Mouse (Mus musculus) brain, adult 2 months (tissue): ENCODE data around the gene Cox4i1.
"Not testable (repeated sequence)": the region's sequence is repeated elsewhere in the genome, so short reads cannot be mapped to it uniquely, and the experiment has no call there.

Source experiments
- DNase-seq: peaks from one replicate; pipeline ENCODE4 v3.0.0; 2011; ENCODE audit warnings: low read depth, low spot score

Cox4i1 gene

DNA sequence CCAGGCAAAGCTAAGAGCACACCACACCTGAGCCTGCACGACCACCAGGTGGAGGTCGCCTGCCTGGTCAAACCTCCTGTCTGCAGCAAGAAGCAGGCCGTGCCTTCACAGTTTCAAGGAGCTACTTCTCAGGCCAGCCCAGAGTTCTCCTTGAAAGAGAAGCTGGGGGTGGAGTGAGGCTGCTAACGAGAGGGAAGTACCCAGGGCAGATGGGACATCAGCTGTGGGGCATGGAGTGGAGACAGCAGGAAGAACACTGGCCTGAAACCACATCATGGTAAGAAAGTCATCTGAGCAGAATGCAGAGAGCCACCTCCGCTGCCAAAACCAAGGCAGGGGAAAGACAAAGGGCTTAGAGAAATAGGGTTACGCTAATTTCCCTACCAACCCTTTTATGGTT lies 3.5 kb upstream of the Cox4i1 start:
- peak; percentile 44 for DNase-seq

GRCm38 (mm10) chr8:120665726-120666455 lies 2.1 kb upstream of the Cox4i1 start:
- no peak for DNase-seq

- no peak for DNase-seq
These were observed 1.1 kb upstream of the Cox4i1 start for GRCm38 (mm10) chr8:120666807-120667470.

DNA sequence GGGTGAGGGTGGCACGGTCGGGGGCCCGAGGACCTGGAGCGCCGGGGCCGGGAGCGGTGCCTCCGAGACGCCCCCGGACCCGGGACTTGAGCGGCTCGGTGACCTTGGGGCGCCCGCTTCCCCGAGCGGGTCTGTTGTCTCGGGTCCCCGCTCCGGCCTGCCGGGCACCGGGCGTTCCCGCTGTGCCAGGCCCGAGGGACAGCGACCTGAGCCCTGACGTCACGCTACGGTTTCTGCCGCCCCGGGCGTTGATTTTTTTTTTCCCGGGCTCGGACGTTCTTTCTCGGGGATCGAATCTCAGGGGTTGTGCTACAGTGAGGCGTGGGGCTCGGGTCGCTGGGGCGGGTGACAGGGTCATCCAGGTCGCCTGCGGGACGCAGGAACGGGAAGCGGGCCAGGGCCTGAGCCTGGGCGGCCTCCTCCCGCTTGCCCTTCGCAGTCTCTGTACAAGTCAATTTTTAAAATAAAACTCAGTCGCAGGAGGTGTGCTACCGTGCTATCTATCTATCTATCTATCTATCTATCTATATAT lies 418 bp downstream of the Cox4i1 start, which contains the start of gene Emc8:
Gene Emc8, minus strand, starts transcription at position 200 of the 532 bp plus-strand sequence.
- DNase-seq: no peak

DNA sequence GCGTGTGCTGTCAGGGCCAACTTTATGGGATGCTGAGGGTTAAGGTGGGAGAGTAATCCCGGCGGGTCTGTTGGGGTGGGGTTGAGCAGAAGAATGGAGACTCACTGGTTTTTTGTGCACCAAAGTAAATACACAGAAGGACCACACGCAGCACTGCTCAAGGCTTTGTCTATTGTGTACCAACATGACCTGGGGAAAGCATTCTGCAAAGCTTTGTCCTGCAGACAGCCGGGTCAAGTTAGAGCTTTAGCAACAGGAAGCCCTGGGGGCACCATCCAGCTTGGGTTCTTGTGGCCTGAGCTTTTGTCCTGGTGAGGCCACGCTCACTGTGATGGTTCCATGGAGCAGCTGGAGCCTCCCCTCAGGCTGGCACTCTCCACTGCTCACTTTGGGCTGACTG lies 3.8 kb downstream of the Cox4i1 start:
- DNase-seq: no peak

DNA sequence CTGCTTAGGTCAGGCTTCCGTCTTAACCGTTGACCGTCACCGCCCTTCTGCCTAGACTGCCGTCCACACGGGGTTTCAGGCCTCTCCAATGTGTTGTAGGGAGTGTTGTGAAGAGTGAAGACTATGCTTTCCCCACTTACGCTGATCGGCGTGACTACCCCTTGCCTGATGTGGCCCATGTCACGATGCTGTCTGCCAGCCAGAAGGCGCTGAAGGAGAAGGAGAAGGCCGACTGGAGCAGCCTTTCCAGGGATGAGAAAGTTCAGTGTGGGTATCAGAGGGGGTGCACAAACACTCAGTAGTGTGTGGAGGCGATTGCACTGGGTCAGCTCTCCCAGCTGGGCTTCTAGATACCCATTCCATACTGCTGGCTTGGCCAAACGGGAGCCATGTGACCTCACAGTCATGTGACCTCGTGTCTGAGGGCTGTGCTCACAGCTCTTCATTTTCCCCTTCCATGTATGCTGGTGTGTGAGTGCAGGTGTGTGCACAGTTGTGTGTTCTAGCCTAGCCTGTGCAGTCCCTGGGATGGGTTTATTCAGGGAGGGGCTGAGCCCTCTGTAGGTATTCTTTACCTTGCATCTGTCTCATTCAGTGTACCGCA lies 4.7 kb downstream of the Cox4i1 start:
- DNase-seq: no peak

DNA sequence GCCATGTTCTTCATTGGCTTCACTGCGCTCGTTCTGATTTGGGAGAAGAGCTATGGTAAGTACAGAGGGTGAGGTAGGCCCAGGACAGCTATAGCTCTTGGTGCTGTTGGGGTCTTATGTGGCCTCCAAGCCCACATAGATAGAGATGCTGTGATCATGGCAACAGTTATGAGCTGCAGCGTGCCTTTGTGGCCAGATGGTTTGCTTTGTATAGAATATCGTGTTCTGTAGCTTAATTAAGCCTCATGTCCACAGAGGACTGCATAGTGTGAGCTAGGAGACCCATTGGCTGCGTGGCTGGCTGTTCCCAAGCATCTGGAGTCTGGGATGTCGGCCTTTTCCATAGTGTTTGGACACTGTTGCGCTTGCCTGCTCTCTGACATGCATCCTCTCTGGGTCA lies 5.3 kb downstream of the Cox4i1 start:
- DNase-seq: no peak

DNA sequence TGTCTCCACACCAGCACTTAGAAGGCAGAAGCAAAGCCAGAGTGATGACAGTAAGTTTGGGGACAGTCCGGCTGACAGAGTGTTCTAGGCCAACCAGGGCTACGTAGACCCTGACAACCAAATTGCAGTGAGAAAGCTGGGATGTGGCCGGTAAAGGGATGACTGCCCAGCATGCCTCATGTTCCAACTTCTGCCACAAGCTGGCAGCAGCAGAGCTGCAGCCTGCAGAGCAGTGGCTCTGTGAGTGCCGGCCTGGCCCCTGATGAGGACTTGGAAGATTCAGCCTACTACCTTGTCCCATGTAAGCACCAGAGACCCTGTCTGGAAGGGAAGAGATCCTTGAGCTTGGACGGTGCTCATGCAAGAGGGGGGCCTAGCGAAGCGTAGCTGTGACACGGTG lies 7.7 kb downstream of the Cox4i1 start:
- no peak for DNase-seq

DNA sequence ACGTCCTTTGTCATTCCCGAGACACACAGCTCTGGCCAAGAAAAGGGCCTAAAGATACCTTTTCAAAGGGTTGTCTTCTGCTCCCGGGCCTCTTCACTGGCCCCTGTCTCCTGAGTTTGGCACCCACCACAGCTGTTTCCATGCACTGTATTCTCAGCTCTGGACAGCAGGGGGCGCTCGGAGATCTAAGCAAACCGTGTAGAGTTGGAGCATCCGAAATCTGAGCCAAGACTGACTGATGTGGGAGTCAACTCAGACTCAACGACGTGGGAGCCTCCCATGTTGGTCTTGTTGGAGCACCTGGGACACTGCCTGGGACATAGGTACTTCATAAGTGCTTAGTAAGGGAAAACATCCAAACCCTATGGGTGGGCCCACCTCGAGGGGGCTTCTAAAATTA lies 10.4 kb downstream of the Cox4i1 start:
- peak; percentile 91 for DNase-seq

DNA sequence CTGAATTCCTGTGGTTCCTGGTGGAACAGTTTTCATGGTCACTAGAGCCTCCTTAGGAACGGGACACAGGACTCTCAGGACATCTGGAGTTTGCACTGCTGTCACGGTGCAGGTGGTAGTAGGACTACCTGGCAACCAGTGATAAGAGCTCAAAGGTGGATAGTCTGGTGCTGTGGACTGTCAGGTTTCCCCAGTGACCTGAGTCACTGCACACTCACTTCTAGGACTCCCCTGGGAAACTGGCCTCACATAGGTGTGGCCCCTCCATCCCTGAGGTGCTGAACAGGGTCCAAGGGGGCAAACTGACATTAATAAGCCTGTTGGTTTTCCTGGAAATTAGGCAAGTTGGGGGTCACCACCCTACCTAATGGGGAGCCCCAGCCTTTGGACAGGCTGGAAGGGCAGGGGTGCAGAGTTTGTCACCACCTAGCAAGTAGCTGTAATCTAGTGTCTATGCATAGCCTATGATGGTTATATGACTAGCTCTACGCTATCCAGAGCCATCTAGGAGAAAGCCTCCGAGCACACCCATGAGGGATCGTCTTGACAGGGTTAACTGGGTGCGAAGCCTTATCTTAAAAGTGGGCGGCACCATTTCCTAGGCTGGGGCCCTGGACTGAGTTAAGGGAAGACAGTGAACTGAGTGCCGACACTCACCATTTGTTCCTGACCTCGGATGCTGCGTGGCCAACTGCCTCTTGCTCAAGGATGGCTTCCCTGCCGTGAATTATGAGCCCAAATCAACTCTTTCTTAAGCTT lies 11.8 kb downstream of the Cox4i1 start:
- DNase-seq: no peak

DNA sequence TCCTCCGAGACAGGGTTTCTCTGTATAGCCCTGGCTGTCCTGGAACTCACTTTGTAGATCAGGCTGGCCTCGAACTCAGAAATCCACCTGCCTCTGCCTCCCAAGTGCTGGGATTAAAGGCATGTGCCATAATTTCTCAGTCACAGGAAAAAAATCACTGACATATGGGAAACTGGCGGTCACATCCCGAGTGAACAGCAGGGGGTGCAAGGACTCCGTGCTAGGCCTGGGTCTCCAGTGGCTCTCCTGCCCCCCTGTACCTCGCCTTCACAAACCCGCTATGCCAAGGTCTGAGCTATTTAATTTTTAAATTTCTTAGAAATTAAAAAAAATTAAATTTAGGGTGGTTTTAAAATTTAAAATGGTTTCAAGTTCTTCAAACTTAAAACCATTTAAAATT lies 12.4 kb downstream of the Cox4i1 start:
- not testable (repeated sequence) for DNase-seq

DNA sequence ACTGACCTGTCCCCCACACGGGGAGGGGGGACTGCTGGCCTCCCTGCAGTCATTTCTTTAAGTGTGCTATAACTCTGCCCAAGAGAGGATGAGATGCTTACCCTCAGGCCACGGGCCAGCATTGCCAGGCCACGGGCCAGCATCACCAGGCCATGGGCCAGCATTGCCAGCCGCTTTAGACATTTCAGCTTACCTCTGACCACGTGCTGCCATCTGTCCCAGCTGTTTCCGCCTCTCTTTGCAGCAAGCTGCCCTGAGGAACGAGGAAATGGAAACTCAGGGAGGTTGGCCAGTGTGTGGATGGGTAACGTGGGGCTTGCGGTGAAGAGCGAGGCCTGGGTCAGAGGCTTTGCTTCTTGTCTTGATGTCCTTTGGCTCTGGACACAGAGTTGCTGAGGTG lies 13.1 kb downstream of the Cox4i1 start:
- no peak for DNase-seq

GRCm38 (mm10) chr8:120683602-120684001 lies 15.6 kb downstream of the Cox4i1 start:
- peak; percentile 67 for DNase-seq

DNA sequence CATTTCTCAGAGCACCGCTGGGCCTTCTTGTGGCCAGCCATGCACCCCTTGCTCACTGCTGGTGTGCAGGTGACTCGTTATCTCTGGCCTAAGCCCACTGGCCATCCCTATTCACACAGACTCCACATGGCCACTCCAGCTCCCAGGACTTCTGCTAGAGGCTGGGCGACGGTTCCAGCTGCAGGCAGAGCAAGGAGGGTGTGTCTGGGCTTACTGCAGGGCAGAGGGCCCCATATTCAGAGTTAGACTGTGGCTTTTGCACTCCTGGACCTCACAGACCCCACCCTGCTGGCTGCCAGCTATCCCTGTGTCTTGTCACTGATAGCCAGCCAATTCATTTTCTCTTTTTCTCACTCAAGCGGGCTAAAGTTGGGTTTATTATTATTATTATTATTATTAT lies 16.1 kb downstream of the Cox4i1 start:
- no peak for DNase-seq

DNA sequence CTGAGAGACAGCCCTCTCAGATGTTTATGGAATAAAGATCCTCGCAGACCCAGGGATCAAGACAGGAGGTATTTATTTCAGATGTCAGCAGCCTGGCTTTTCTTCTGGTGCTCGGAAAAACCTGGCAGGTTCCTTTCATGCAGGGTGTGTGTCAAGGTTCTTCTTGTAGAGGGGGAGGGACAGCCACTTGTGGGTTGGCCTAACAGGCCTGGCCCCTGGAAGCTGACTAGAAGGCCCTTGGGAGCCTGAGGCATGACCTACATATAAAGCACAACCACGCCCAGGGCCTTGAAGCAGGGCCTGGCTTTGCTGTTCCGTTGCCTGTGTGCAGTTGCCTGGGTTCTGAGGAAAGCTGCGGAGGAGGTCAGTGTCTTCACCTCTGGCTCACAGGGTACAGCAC lies 17.1 kb downstream of the Cox4i1 start:
- no peak for DNase-seq

DNA sequence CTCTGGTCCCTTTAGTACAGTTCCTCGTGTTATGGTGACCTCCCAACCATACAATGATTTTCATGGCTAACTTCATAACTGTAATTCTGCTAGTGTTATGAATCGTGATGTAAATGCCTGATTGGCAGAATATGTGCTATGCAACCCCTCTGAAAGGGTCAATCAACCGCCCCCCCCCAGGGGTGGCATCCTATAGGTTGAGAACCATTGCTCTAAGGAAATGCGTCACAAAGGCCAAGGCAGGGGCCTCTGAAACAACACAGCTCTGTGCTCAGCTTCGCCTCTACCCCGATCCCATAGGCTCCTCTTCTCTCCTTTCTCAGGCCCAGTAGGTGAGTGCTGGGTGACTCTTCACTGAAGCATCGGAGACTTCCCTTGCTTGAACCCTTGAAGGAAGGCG lies 17.6 kb downstream of the Cox4i1 start:
- no peak for DNase-seq

GRCm38 (mm10) chr8:120686051-120686450 lies 18.0 kb downstream of the Cox4i1 start:
- peak; percentile 60 for DNase-seq

DNA sequence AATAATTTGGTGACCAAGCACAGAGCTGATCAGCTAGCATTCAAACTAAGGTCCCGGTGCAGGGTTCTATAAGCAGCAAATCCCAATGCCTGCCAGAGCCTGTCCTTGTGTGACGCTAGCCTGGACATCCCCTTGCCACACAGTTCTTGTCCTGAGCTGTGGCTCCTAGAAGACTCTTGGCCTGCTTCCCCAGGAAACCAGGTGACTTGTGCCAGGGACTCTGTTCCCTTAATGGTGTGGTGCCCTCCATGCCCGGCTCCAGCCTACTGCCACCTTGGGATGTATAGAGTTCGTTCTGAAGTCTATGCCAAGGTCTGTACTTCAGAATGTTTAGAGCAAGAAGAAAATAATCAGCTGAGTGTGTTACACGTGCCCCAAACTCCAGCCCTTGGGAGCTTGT lies 18.6 kb downstream of the Cox4i1 start:
- DNase-seq: no peak

- no peak for DNase-seq
These were observed 19.8 kb downstream of the Cox4i1 start for GRCm38 (mm10) chr8:120687786-120688185.

GRCm38 (mm10) chr8:120688511-120688910 lies 20.5 kb downstream of the Cox4i1 start:
- DNase-seq: no peak

DNA sequence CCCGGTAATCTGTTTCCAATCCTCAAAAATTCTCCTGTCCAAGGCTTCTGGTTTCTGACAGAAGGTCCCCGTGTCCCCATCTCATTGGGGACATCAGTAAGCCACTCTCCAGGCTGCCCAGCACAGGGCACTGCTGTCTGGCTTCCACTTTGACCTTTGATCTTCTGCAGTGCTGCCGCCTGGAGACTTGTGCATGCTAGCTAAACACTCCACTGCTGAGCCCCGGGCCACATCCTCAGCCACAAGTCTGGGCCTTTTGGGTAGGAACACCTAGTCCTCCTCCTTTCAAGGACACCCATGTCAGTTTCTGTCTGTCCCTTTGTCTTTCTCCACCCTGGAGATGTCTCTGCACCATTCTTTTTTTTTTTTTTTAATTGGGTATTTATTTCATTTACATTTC lies 24.9 kb downstream of the Cox4i1 start:
- DNase-seq: no peak
